Mouse (Mus musculus): Measurements from ENCODE around the gene Eif3k.
"Not testable (repeated sequence)": the region's sequence is repeated elsewhere in the genome, so short reads cannot be mapped to it uniquely, and the experiment has no call there.

Eif3k gene

GRCm38 (mm10) chr7:28985207-28985606 lies 3.5 kb upstream of the Eif3k start:
- DNase-seq (ENCODE audit: low spot score in 2 of 2), result no peak

GRCm38 (mm10) chr7:28984452-28984851 lies 2.8 kb upstream of the Eif3k start:
- DNase-seq (ENCODE audit: low spot score in 2 of 2), result no peak

GRCm38 (mm10) chr7:28983849-28984248 lies 2.2 kb upstream of the Eif3k start:
- DNase-seq (ENCODE audit: low spot score in 2 of 2), result no peak

GRCm38 (mm10) chr7:28983141-28983564 lies 1.5 kb upstream of the Eif3k start:
- no peak for DNase-seq (ENCODE audit: low spot score in 2 of 2)

GRCm38 (mm10) chr7:28982274-28983013 lies 780 bp upstream of the Eif3k start:
- DNase-seq (ENCODE audit: low spot score in 2 of 2), result no peak

GRCm38 (mm10) chr7:28977556-28977955 lies 4.1 kb downstream of the Eif3k start:
- no peak for DNase-seq (ENCODE audit: low spot score in 2 of 2)

- no peak for DNase-seq (ENCODE audit: low spot score in 2 of 2)
These were observed 8.6 kb downstream of the Eif3k start for GRCm38 (mm10) chr7:28973025-28973424.

GRCm38 (mm10) chr7:28972542-28972985 lies 9.1 kb downstream of the Eif3k start:
- DNase-seq (ENCODE audit: low spot score in 2 of 2), result peak; percentile 60 to 83

- DNase-seq (ENCODE audit: low spot score in 2 of 2), result no peak
These were observed 9.8 kb downstream of the Eif3k start for GRCm38 (mm10) chr7:28971770-28972269.

GRCm38 (mm10) chr7:28971029-28971428 lies 10.6 kb downstream of the Eif3k start:
- DNase-seq (ENCODE audit: low spot score in 2 of 2), result no peak

GRCm38 (mm10) chr7:28969672-28970394 lies 11.8 kb downstream of the Eif3k start:
- DNase-seq (ENCODE audit: low spot score in 2 of 2), result no peak

GRCm38 (mm10) chr7:28969271-28969670 lies 12.4 kb downstream of the Eif3k start:
- no peak for DNase-seq (ENCODE audit: low spot score in 2 of 2)

GRCm38 (mm10) chr7:28968120-28968519 lies 13.5 kb downstream of the Eif3k start:
- DNase-seq (ENCODE audit: low spot score in 2 of 2), result not testable (repeated sequence)

GRCm38 (mm10) chr7:28966751-28967505 lies 14.7 kb downstream of the Eif3k start:
- DNase-seq (ENCODE audit: low spot score in 2 of 2), result no peak

GRCm38 (mm10) chr7:28966181-28966580 lies 15.5 kb downstream of the Eif3k start:
- DNase-seq (ENCODE audit: low spot score in 2 of 2), result no peak

- DNase-seq (ENCODE audit: low spot score in 2 of 2), result no peak
These were observed 16.3 kb downstream of the Eif3k start for GRCm38 (mm10) chr7:28965346-28965840.

- DNase-seq (ENCODE audit: low spot score in 2 of 2), result no peak
These were observed 18.2 kb downstream of the Eif3k start for GRCm38 (mm10) chr7:28963399-28963923.

- DNase-seq (ENCODE audit: low spot score in 2 of 2), result peak; percentile 96 to 99
These were observed 19.6 kb downstream of the Eif3k start, which contains the start of gene Actn4 for GRCm38 (mm10) chr7:28961927-28962670. Gene Actn4 (minus strand): TSS chr7:28962340.

- no peak for DNase-seq (ENCODE audit: low spot score in 2 of 2)
These were observed 20.1 kb downstream of the Eif3k start for GRCm38 (mm10) chr7:28961584-28961926.

- DNase-seq (ENCODE audit: low spot score in 2 of 2), result no peak
These were observed 21.2 kb downstream of the Eif3k start for GRCm38 (mm10) chr7:28960354-28961046.

Data from cerebellum, postnatal 4 days (tissue).